Mouse (Mus musculus) small intestine, adult 2 months (tissue): ENCODE results near the gene Nexn. TPM values are rescaled to one million over a fixed set of nuclear protein-coding genes. Genes with fewer than 3 reads are reported as not detected.

Experiments used
- H3K27ac ChIP-seq: fragments of 200-500 bp; 2 replicates; pipeline ENCODE4 v1.5.1; 2012; ENCODE audit warnings: low read depth, low read length, control low read depth, inconsistent platforms; ENCODE audit not compliant: insufficient read depth
- H3K27me3 ChIP-seq: fragments of 200-500 bp; 2 replicates; pipeline ENCODE4 v1.6.1; 2012; ENCODE audit warnings: mild to moderate bottlenecking, moderate library complexity, low read length, inconsistent platforms; ENCODE audit not compliant: control insufficient read depth, insufficient read depth
- H3K36me3 ChIP-seq: fragments of 200-500 bp; 2 replicates; pipeline ENCODE4 v1.6.1; 2012; ENCODE audit warnings: mild to moderate bottlenecking, low read length, control low read depth, inconsistent platforms; ENCODE audit not compliant: control insufficient read depth, insufficient read depth
- H3K4me1 ChIP-seq: fragments of 200-500 bp; 2 replicates; pipeline ENCODE4 v1.6.1; 2012; ENCODE audit warnings: low read length, inconsistent platforms, mixed read lengths; ENCODE audit not compliant: control insufficient read depth, insufficient read depth, insufficient read length
- H3K4me3 ChIP-seq: fragments of 200-500 bp; 2 replicates; pipeline ENCODE4 v1.5.1; 2012; ENCODE audit warnings: low read depth, mild to moderate bottlenecking, control low read depth, inconsistent platforms, low read length, moderate library complexity
- CTCF ChIP-seq: fragments of 200-500 bp; IDR thresholded peaks from 2 replicates; pipeline ENCODE4 v1.5.1; 2012; ENCODE audit warnings: low read depth, mild to moderate bottlenecking, control low read depth, inconsistent platforms, low read length, moderate library complexity, mixed read lengths; ENCODE audit not compliant: insufficient replicate concordance, insufficient read length; ENCODE audit errors: extremely low read depth
- POLR2A ChIP-seq: fragments of 200-500 bp; IDR thresholded peaks from 2 replicates; pipeline ENCODE4 v1.6.1; 2012; ENCODE audit warnings: low read depth, mild to moderate bottlenecking, control low read depth, inconsistent platforms, low read length, moderate library complexity
- WGBS: fragments of 180-500 bp; shearing (Covaris S2); methylation state at CpG from one replicate; pipeline ENCODE4 v1.1.7; 2018; 5-methylcytosine and 5-hydroxymethylcytosine counted together
- polyA plus RNA-seq: library from polyadenylated mRNA; depleted of rRNA; stranded (reverse); fragments of >200 nt; gene quantifications from 2 replicates; pipeline ENCODE4 v1.2.3, GENCODE M21; 2012

Gene Nexn
- polyA plus RNA-seq, 1 experiment = 0.05 TPM

- Histone ChIP-seq H3K36me3 (peaks cover 3% of the 10 kb centered on the region), H3K27me3 (no peaks in the 10 kb centered on the region), H3K4me3 (no peak overlapping the region), H3K4me1 (no peaks in the 10 kb centered on the region), H3K27ac (no peak overlapping the region)
- 94% methylated on average over 17 of the region's 17 CpGs for WGBS
- TF ChIP-seq CTCF (no peak), POLR2A (no peak)
These were observed 24.1 kb upstream of the Nexn start for GRCm38 (mm10) chr3:152290175-152290798.

DNA sequence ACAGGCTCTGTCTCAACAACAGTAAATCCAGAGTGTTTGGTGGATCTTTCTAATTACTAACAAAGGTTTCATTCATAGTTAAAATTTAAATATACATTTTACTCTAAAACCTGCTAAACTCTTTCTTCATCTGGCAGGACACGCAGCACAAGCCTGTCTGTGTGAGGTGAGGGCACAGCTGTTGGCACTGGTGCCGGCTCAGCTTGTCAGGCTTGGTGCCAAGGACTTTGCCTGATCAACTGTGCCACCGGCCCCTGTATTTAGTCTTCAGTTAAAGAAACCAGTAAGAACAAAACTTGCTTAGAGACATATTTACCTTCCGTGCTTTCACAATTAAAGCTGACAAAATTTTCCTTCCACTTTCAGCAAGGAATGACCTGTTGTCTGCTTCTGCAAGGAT lies 22.6 kb upstream of the Nexn start:
- TF ChIP-seq CTCF (no peak), POLR2A (no peak)
- H3K4me1 ChIP-seq = no peaks in the 10 kb centered on the region
- H3K4me3 ChIP-seq = no peak overlapping the region
- no peaks in the 10 kb centered on the region for H3K27me3 ChIP-seq
- 59% methylated on average over 4 of the region's 4 CpGs for WGBS
- no peak overlapping the region for H3K27ac ChIP-seq
- peaks cover 3% of the 10 kb centered on the region for H3K36me3 ChIP-seq

DNA sequence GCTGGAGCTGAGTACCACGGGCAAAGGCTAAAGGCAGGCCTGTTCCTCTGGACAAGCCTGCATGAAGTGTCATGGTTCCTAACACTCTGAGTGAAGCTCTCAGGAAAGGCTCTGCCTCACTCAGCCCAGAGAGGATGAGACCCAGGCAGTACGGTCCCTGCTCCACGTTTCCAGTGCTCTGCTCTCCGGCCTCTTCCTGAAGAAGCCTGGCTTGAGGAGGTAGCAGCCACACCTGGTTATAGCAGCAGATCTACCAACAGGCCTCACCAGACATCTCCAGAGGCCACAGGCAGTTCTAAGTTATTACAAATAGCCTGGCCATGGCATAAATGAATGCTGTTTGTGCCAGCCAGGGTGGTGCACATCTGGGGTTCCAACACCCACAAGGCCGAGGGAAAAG lies 22.1 kb upstream of the Nexn start:
- H3K4me1 ChIP-seq = no peaks in the 10 kb centered on the region
- peaks cover 6% of the 10 kb centered on the region for H3K36me3 ChIP-seq
- H3K27ac ChIP-seq = no peak overlapping the region
- H3K27me3 ChIP-seq = no peaks in the 10 kb centered on the region
- H3K4me3 ChIP-seq = no peak overlapping the region
- 88% methylated on average over 5 of the region's 5 CpGs for WGBS
- TF ChIP-seq POLR2A = no peak
- TF ChIP-seq CTCF = no peak

DNA sequence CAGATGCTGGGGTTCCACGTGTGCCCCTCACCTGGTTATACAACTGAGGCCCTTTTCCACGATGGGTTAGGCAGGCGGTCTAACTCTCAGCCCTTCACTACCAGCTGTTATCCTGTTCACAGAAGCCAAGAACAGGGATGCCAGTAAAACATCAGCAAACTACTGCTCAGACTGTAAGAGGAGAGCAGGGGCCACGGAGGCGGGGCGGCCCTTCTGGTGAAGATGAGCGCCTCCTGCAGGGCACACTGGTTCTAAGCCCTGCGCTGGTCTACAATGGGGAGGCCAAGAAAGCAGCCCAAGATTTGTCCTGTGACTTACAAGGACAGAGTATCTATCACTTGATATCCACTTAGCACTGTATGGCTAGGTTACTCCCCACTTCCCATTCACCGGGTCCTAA lies 21.7 kb upstream of the Nexn start:
- no peak for TF ChIP-seq CTCF
- TF ChIP-seq POLR2A = no peak
- H3K27ac ChIP-seq = no peak overlapping the region
- no peak overlapping the region for H3K4me3 ChIP-seq
- peaks cover 6% of the 10 kb centered on the region for H3K36me3 ChIP-seq
- 87% methylated on average over 9 of the region's 9 CpGs for WGBS
- H3K4me1 ChIP-seq = no peaks in the 10 kb centered on the region
- no peaks in the 10 kb centered on the region for H3K27me3 ChIP-seq

GRCm38 (mm10) chr3:152284759-152285158 lies 18.6 kb upstream of the Nexn start:
- TF ChIP-seq CTCF = no peak
- TF ChIP-seq POLR2A = no peak
- H3K4me3 ChIP-seq = no peak overlapping the region
- H3K36me3 ChIP-seq = peaks cover 9% of the 10 kb centered on the region
- WGBS = 94% methylated on average over 5 of the region's 5 CpGs
- no peak overlapping the region for H3K27ac ChIP-seq
- no peaks in the 10 kb centered on the region for H3K4me1 ChIP-seq
- H3K27me3 ChIP-seq = no peaks in the 10 kb centered on the region

GRCm38 (mm10) chr3:152284306-152284705 lies 18.2 kb upstream of the Nexn start:
- TF ChIP-seq POLR2A (no peak), CTCF (no peak)
- Histone ChIP-seq H3K27me3 (no peaks in the 10 kb centered on the region), H3K36me3 (peaks cover 9% of the 10 kb centered on the region), H3K4me1 (no peaks in the 10 kb centered on the region), H3K27ac (no peak overlapping the region), H3K4me3 (no peak overlapping the region)
- 93% methylated on average over 1 of the region's 1 CpGs for WGBS

DNA sequence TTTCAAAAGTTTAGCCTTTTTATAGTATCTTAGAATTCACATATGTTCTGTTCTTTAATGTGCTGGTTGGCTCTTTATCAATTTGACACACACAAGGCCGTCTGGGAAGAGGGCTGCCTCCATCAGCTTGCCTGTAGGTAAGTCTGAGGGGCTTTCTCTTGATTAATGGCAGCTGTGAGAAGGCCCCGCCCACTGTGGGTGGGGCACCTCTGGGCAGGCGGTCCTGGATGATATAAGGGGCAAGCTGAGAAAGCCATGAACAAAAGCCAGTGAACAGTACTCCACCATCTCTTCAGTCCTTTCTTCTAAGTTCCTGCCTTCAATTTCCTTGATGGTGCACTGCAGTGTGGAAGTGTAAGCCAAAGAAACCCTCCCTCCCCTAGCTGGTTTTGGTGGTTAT lies 16.0 kb upstream of the Nexn start:
- TF ChIP-seq CTCF (no peak), POLR2A (no peak)
- 61% methylated on average over 3 of the region's 3 CpGs for WGBS
- no peak overlapping the region for H3K27ac ChIP-seq

More for the DNA sequence above, 16.0 kb upstream of the Nexn start:
- Histone ChIP-seq H3K36me3 (peaks cover 9% of the 10 kb centered on the region), H3K4me1 (no peaks in the 10 kb centered on the region), H3K4me3 (no peak overlapping the region), H3K27me3 (no peaks in the 10 kb centered on the region)
